Comparison of ENCODE assay signal across 9 mouse cellular contexts in the genomic region with DNA sequence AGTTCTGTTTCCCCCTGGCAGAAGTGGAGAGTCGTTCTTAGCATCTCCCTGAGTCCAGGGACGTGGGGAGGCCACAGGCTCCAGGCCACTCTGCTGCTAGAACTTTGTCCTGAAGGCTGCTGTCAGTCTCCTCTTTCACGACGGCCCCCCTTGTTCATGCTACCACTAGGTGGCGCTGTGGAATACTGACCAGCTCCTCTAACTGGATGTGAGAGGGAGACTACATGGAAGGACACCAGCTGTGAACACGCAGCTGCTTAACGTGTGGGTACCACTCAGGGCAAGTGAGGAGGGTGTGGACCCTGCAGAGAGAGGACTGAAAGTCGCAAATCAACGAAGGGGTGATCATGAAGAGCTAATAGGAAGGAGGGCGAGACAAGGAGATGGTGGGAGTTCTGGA. TPM values are rescaled to one million over a fixed set of nuclear protein-coding genes. Genes with fewer than 3 reads are reported as not detected.
DNase-seq lines count a peak whose midpoint lies in the region; ATAC-seq and TF ChIP-seq lines count a peak whose summit lies in the region.
"Had no signal": no experiment of that assay in that cellular context is flagged by ENCODE, and none has a peak within 500 bp of the region (broad histone marks: within the 10 kb centered on the region; RNA-seq: fewer than 3 reads in every experiment).

No protein-coding gene starts in this region.

- TF ChIP-seq POLR2A in olfactory bulb, adult 2 months (IDR thresholded peaks at IDR 0.05; ENCODE audit: insufficient read depth, low read depth, low read length): no peak

- H3K9ac ChIP-seq in heart, embryonic 12.5 days: no peak overlapping the region
- H3K9ac ChIP-seq in limb, embryonic 11.5 days (ENCODE audit: low read length): no peak overlapping the region

- ATAC-seq in heart, embryonic 12.5 days (ENCODE audit: insufficient number of reproducible peaks, low FRiP score): no peak
- ATAC-seq in limb, embryonic 11.5 days (ENCODE audit: insufficient number of reproducible peaks, low FRiP score, low TSS enrichment, low read depth): no peak

- no peaks in the 10 kb centered on the region for H3K9me3 ChIP-seq in heart, embryonic 12.5 days (replicated peaks)
- H3K9me3 ChIP-seq in limb, embryonic 11.5 days (ENCODE audit: control insufficient read depth, low read length): no peaks in the 10 kb centered on the region

- TF ChIP-seq CTCF in olfactory bulb, adult 2 months (IDR thresholded peaks at IDR 0.05; ENCODE audit: insufficient read depth, low read depth, low read length): peak; percentile 77; the same call in 1 of the 2 replicates

- no peak overlapping the region for H3K4me3 ChIP-seq in heart, embryonic 12.5 days
- H3K4me3 ChIP-seq in limb, embryonic 11.5 days (ENCODE audit: low read depth, low read length): no peak overlapping the region
- H3K4me3 ChIP-seq in olfactory bulb, adult 2 months (ENCODE audit: insufficient read depth, low read depth, low read length): no peak overlapping the region

- DNase-seq in heart, adult 11 months: peak; percentile 97
- DNase-seq in R1 (ENCODE audit: low read depth, low spot score): peak; percentile 84
- DNase-seq in cerebellum, postnatal 10 days: peak; percentile 83 to 88
- DNase-seq in heart, adult 9 months (ENCODE audit: low spot score in 2 of 2): peak; percentile 48 to 66
- DNase-seq in limb, embryonic 11.5 days (ENCODE audit: low spot score): peak; percentile 82
- peak; percentile 64 for DNase-seq in thymus, postnatal 0 days (ENCODE audit: low spot score)

- no peak overlapping the region for H3K4me2 ChIP-seq in heart, embryonic 12.5 days
- H3K4me2 ChIP-seq in limb, embryonic 11.5 days (ENCODE audit: low read depth, severe bottlenecking): no peak overlapping the region

- no peaks in the 10 kb centered on the region for H3K36me3 ChIP-seq in heart, embryonic 12.5 days
- H3K36me3 ChIP-seq in limb, embryonic 11.5 days (ENCODE audit: control insufficient read depth, insufficient read depth, low read length): no peaks in the 10 kb centered on the region

- 16% methylated on average over 10 of the region's 10 CpGs for WGBS in heart, embryonic 12.5 days
- WGBS in limb, embryonic 11.5 days: 13% methylated on average over 10 of the region's 10 CpGs
- 20% methylated on average over 10 of the region's 10 CpGs for WGBS in olfactory bulb, adult 2 months

- H3K27me3 ChIP-seq in heart, embryonic 12.5 days (replicated peaks): no peaks in the 10 kb centered on the region
- H3K27me3 ChIP-seq in limb, embryonic 11.5 days (ENCODE audit: control insufficient read depth, insufficient read depth, low read length): no peaks in the 10 kb centered on the region

- peaks cover 47% of the 10 kb centered on the region for H3K4me1 ChIP-seq in heart, embryonic 12.5 days (replicated peaks)
- H3K4me1 ChIP-seq in limb, embryonic 11.5 days (ENCODE audit: control insufficient read depth, insufficient read depth, low read length): peaks cover 8% of the 10 kb centered on the region; the same call in 1 of the 2 replicates
- H3K4me1 ChIP-seq in olfactory bulb, adult 2 months (ENCODE audit: control insufficient read depth, insufficient read depth, low read length): peaks cover 29% of the 10 kb centered on the region

- no peak overlapping the region for H3K27ac ChIP-seq in heart, embryonic 12.5 days (ENCODE audit: poor library complexity, severe bottlenecking)
- H3K27ac ChIP-seq in limb, embryonic 11.5 days (replicated peaks; ENCODE audit: low read depth, low read length): no peak overlapping the region
- no peak overlapping the region for H3K27ac ChIP-seq in olfactory bulb, adult 2 months (ENCODE audit: insufficient read depth, low read depth, low read length)
- H3K27ac ChIP-seq: macrophage had no signal

RNA-seq across cellular contexts. Expression of a gene that starts 21.3 kb away (rescaled TPM):
- 5.2 and 5.7 TPM in 2 replicates for polyA plus RNA-seq in heart, embryonic 12.5 days (2016; fragmentation: Nextera tagmentation; extraction: Ambion mirVana)
- 7.3 and 9.8 TPM in 2 replicates for polyA plus RNA-seq in limb, embryonic 11.5 days (2014; fragmentation: Nextera tagmentation; extraction: Ambion mirVana)
- not detected in 2 replicates for polyA plus RNA-seq in olfactory bulb, adult 2 months (2012; ENCODE audit: insufficient read depth, insufficient read length, low replicate concordance, missing spikeins)
- 4.2 and 5.8 TPM in 2 replicates for polyA plus RNA-seq in thymus, postnatal 0 days (2015; fragmentation: Nextera tagmentation; extraction: Ambion mirVana)

RNA-seq across cellular contexts. Expression of a gene that starts 37.3 kb away (rescaled TPM):
- 9.0 and 9.4 TPM in 2 replicates for polyA plus RNA-seq in heart, embryonic 12.5 days (2016; fragmentation: Nextera tagmentation; extraction: Ambion mirVana)
- 4.7 and 5.0 TPM in 2 replicates for polyA plus RNA-seq in limb, embryonic 11.5 days (2014; fragmentation: Nextera tagmentation; extraction: Ambion mirVana)
- not detected in 2 replicates for polyA plus RNA-seq in olfactory bulb, adult 2 months (2012; ENCODE audit: insufficient read depth, insufficient read length, low replicate concordance, missing spikeins)
- 8.5 and 9.3 TPM in 2 replicates for polyA plus RNA-seq in thymus, postnatal 0 days (2015; fragmentation: Nextera tagmentation; extraction: Ambion mirVana)

RNA-seq across cellular contexts. Expression of a gene that starts 43.8 kb away (rescaled TPM):
- 148 and 155 TPM in 2 replicates for polyA plus RNA-seq in heart, embryonic 12.5 days (2016; fragmentation: Nextera tagmentation; extraction: Ambion mirVana)
- polyA plus RNA-seq in limb, embryonic 11.5 days (2014; fragmentation: Nextera tagmentation; extraction: Ambion mirVana): 164 and 170 TPM in 2 replicates
- polyA plus RNA-seq in olfactory bulb, adult 2 months (2012; ENCODE audit: insufficient read depth, insufficient read length, low replicate concordance, missing spikeins): not detected in 2 replicates
- 237 and 241 TPM in 2 replicates for polyA plus RNA-seq in thymus, postnatal 0 days (2015; fragmentation: Nextera tagmentation; extraction: Ambion mirVana)

RNA-seq across cellular contexts. Expression of a gene that starts 45.5 kb away (rescaled TPM):
- polyA plus RNA-seq in heart, embryonic 12.5 days (2016; fragmentation: Nextera tagmentation; extraction: Ambion mirVana): 1.2 and 2.2 TPM in 2 replicates
- 3.1 and 3.5 TPM in 2 replicates for polyA plus RNA-seq in limb, embryonic 11.5 days (2014; fragmentation: Nextera tagmentation; extraction: Ambion mirVana)
- polyA plus RNA-seq in olfactory bulb, adult 2 months (2012; ENCODE audit: insufficient read depth, insufficient read length, low replicate concordance, missing spikeins): 50.4 and 503 TPM in 2 replicates
- polyA plus RNA-seq in thymus, postnatal 0 days (2015; fragmentation: Nextera tagmentation; extraction: Ambion mirVana): 0.21 TPM in 2 replicates

RNA-seq across cellular contexts. Expression of a gene that starts 50.8 kb away (rescaled TPM):
- polyA plus RNA-seq in heart, embryonic 12.5 days (2016; fragmentation: Nextera tagmentation; extraction: Ambion mirVana): 200 and 212 TPM in 2 replicates
- polyA plus RNA-seq in limb, embryonic 11.5 days (2014; fragmentation: Nextera tagmentation; extraction: Ambion mirVana): 0.16 TPM in 1 of 2 replicates, not detected in the other
- polyA plus RNA-seq in olfactory bulb, adult 2 months (2012; ENCODE audit: insufficient read depth, insufficient read length, low replicate concordance, missing spikeins): not detected in 2 replicates
- not detected in 2 replicates for polyA plus RNA-seq in thymus, postnatal 0 days (2015; fragmentation: Nextera tagmentation; extraction: Ambion mirVana)
- polyA plus RNA-seq: macrophage had no signal

Comparison
In these comparisons a context has a peak if more than half of its experiments do, and no peak if none do; other contexts are left out.
1. RNA of a gene that starts 43.8 kb away (polyA plus RNA-seq): 237 to 241 TPM in thymus, postnatal 0 days, 164 to 170 TPM in limb, embryonic 11.5 days and 148 to 155 TPM in heart, embryonic 12.5 days; not detected in olfactory bulb, adult 2 months; every median in the first group is over 100 times any median in the second.
2. Peak in every context shown above with its lines, with median percentiles within 50 percentile points of each other: DNase-seq.